Mouse (Mus musculus): ENCODE measurements around the gene H2-DMa. TPM values are rescaled to one million over a fixed set of nuclear protein-coding genes. Genes with fewer than 3 reads are reported as not detected.

Gene H2-DMa
- polyA plus RNA-seq, 1 experiment from 2014 or later, result 14.2 TPM

- no peak overlapping the region for H3K9ac ChIP-seq
- H3K27ac ChIP-seq, result no peak overlapping the region
- 64% methylated on average over 4 of the region's 4 CpGs for WGBS
- H3K9me3 ChIP-seq (replicated peaks), result no peaks in the 10 kb centered on the region
- H3K4me1 ChIP-seq, result no peaks in the 10 kb centered on the region
- no peak overlapping the region for H3K4me3 ChIP-seq
- no peak overlapping the region for H3K4me2 ChIP-seq (replicated peaks)
- no peaks in the 10 kb centered on the region for H3K36me3 ChIP-seq
- ATAC-seq (ENCODE audit: low FRiP score), result no peak
- peaks cover 4% of the 10 kb centered on the region; the same call in 1 of the 2 replicates for H3K27me3 ChIP-seq
Measured at GRCm38 (mm10) chr17:34177179-34177578, 57.8 kb downstream of the H2-DMa start.

- 71% methylated on average over 6 of the region's 6 CpGs for WGBS
- H3K9me3 ChIP-seq (replicated peaks), result no peaks in the 10 kb centered on the region
- ATAC-seq (ENCODE audit: low FRiP score), result no peak
- H3K4me1 ChIP-seq, result no peaks in the 10 kb centered on the region
- no peak overlapping the region for H3K27ac ChIP-seq
- peaks cover 14% of the 10 kb centered on the region for H3K27me3 ChIP-seq
- H3K4me2 ChIP-seq (replicated peaks), result no peak overlapping the region
- H3K36me3 ChIP-seq, result no peaks in the 10 kb centered on the region
- no peak overlapping the region for H3K4me3 ChIP-seq
- H3K9ac ChIP-seq, result no peak overlapping the region
Measured at GRCm38 (mm10) chr17:34179019-34179418, 59.7 kb downstream of the H2-DMa start.

DNA sequence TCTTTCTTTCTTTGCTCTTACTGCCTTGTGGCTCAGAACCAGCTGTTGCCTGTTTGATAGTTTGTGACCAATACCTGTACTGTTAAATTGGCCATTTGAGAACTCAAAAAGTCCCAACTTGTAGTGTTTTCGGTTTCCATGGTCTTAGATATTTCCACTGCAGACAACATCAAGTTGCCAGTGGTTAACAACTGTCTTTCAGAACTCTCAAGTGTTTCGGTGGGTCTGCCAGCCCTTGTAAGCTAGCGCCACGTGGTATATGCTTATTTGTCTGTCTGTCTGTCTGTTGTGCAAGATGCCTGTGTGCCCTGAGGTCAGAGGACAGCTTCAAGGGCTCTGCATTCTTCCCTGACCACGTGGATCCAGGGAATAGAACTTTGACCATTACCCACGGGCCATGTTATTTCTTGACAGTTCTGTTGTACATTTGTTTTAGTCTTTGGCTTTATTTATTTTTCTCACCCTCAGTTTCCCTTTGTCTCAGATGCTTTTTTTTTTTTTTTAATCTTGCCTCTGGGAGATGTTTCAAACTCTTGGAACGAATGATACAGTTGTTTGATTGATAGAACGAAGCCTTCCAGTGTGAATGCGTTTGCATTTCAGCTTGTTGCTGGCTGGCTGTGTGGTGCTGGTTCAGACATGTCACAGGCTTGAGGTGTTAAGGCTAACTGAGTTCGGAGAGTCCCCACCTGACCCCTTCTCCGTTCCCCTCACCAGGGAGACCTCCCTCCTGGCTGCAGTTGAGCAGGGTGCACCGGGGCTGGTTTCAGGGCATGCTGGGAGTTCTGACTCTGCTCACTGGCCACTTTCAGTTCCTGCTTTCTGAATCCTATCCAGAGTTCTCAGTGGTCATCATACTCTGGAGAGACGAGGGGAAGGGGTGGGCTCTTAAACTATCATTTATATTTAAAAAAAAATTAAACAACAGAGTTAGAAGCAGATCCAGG is 60.8 kb downstream of the H2-DMa start:
- WGBS, result 77% methylated on average over 13 of the region's 13 CpGs
- ATAC-seq (ENCODE audit: low FRiP score), result no peak
- H3K4me1 ChIP-seq, result no peaks in the 10 kb centered on the region
- H3K27ac ChIP-seq, result no peak overlapping the region
- peaks cover 20% of the 10 kb centered on the region for H3K27me3 ChIP-seq
- no peak overlapping the region for H3K4me3 ChIP-seq
- no peak overlapping the region for H3K4me2 ChIP-seq (replicated peaks)
- no peak overlapping the region for H3K9ac ChIP-seq
- no peaks in the 10 kb centered on the region for H3K9me3 ChIP-seq (replicated peaks)
- H3K36me3 ChIP-seq, result no peaks in the 10 kb centered on the region

- ATAC-seq (ENCODE audit: low FRiP score), result no peak
- H3K4me3 ChIP-seq, result no peak overlapping the region
- H3K4me2 ChIP-seq (replicated peaks), result no peak overlapping the region
- no peaks in the 10 kb centered on the region for H3K36me3 ChIP-seq
- peaks cover 17% of the 10 kb centered on the region for H3K4me1 ChIP-seq
- WGBS, result 84% methylated on average over 15 of the region's 15 CpGs
- H3K9ac ChIP-seq, result no peak overlapping the region
- H3K27ac ChIP-seq, result no peak overlapping the region
- no peaks in the 10 kb centered on the region for H3K9me3 ChIP-seq (replicated peaks)
- H3K27me3 ChIP-seq, result peaks cover 52% of the 10 kb centered on the region
Measured at GRCm38 (mm10) chr17:34183564-34184219, 64.4 kb downstream of the H2-DMa start.

GRCm38 (mm10) chr17:34185526-34185925 is 66.2 kb downstream of the H2-DMa start:
- Histone ChIP-seq H3K4me3 (no peak overlapping the region), H3K9me3 (replicated peaks) (no peaks in the 10 kb centered on the region), H3K27me3 (peaks cover 71% of the 10 kb centered on the region), H3K4me1 (peaks cover 17% of the 10 kb centered on the region), H3K4me2 (replicated peaks) (no peak overlapping the region), H3K36me3 (no peaks in the 10 kb centered on the region), H3K27ac (no peak overlapping the region), H3K9ac (no peak overlapping the region)
- ATAC-seq (ENCODE audit: low FRiP score), result no peak
- 85% methylated on average over 9 of the region's 9 CpGs for WGBS

DNA sequence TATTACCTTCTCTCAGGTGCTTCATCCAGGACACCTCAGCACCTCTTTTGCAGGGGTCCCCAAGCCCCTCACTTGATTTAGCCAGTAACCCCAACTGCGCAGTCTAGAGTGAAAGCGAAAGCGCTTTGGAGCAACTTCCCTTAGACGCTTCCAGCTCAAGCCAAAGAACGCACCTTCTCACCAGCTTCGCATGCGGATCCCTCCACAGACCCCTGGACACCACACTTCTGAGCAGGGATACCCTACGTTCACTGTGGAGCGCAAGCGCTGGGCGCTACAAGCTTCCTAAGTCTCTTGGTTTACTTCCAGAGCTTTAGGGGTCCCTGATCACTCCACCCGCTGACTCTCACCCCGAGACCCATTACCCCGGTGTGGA is 67.5 kb downstream of the H2-DMa start:
- Histone ChIP-seq H3K27ac (no peak overlapping the region), H3K27me3 (peaks cover 84% of the 10 kb centered on the region)
- 2% methylated on average over 14 of the region's 14 CpGs for WGBS

GRCm38 (mm10) chr17:34187261-34187916 is 68.0 kb downstream of the H2-DMa start, which contains the start of the genes Tap1 and Psmb9:
Gene Tap1, plus strand, starts transcription at chr17:34187553.
Gene Psmb9, minus strand, starts transcription at chr17:34187764.
- ATAC-seq (ENCODE audit: low FRiP score), result peak; percentile 90
- Histone ChIP-seq H3K4me2 (replicated peaks) (peak within 1 kb of the TSS; percentile 84), H3K36me3 (no peaks in the 10 kb centered on the region), H3K27ac (no peak within 1 kb of the TSS), H3K4me3 (peak within 1 kb of the TSS; percentile 39), H3K9ac (peak within 1 kb of the TSS; percentile 47), H3K27me3 (peaks cover 89% of the 10 kb centered on the region), H3K4me1 (peaks cover 17% of the 10 kb centered on the region), H3K9me3 (replicated peaks) (no peaks in the 10 kb centered on the region)
- under 1% methylated on average over 46 of the region's 46 CpGs for WGBS

More for the DNA sequence above, 67.5 kb downstream of the H2-DMa start:
- peak overlapping the region; percentile 84 for H3K4me2 ChIP-seq (replicated peaks)
- peak overlapping the region; percentile 47 for H3K9ac ChIP-seq
- H3K4me3 ChIP-seq, result peak overlapping the region; percentile 39
- ATAC-seq (ENCODE audit: low FRiP score), result 0 out of 2 replicates have a peak, but pooled peaks have one; percentile 29
- H3K9me3 ChIP-seq (replicated peaks), result no peaks in the 10 kb centered on the region
- no peaks in the 10 kb centered on the region for H3K36me3 ChIP-seq
- H3K4me1 ChIP-seq, result peaks cover 17% of the 10 kb centered on the region

DNA sequence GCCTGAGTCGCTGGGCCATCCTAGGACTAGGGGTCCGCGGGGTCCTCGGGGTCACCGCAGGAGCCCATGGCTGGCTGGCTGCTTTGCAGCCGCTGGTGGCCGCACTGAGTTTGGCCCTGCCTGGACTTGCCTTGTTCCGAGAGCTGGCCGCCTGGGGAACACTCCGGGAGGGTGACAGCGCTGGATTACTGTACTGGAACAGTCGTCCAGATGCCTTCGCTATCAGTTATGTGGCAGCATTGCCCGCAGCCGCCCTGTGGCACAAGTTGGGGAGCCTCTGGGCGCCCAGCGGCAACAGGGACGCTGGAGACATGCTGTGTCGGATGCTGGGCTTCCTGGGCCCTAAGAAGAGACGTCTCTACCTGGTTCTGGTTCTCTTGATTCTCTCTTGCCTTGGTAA is 68.7 kb downstream of the H2-DMa start:
- H3K27me3 ChIP-seq, result peaks cover 96% of the 10 kb centered on the region
- no peak for ATAC-seq (ENCODE audit: low FRiP score)
- 3% methylated on average over 20 of the region's 20 CpGs for WGBS

More for the DNA sequence above, 68.7 kb downstream of the H2-DMa start:
- H3K4me3 ChIP-seq, result peak overlapping the region; percentile 39
- peak overlapping the region; percentile 84 for H3K4me2 ChIP-seq (replicated peaks)
- H3K9ac ChIP-seq, result peak overlapping the region; percentile 45
- no peak overlapping the region for H3K27ac ChIP-seq
- H3K4me1 ChIP-seq, result peaks cover 17% of the 10 kb centered on the region
- no peaks in the 10 kb centered on the region for H3K36me3 ChIP-seq
- no peaks in the 10 kb centered on the region for H3K9me3 ChIP-seq (replicated peaks)

Other genes starting within 250 kb of the H2-DMa start
- not detected in 2 replicates for gene Gm7029, start 245.7 kb upstream of the H2-DMa start, polyA plus RNA-seq (2016; fragmentation: Nextera tagmentation; extraction: Ambion mirVana)
- gene Kifc1, start 228.9 kb upstream of the H2-DMa start, polyA plus RNA-seq (2016; fragmentation: Nextera tagmentation; extraction: Ambion mirVana), result 3.2 and 4.1 TPM in 2 replicates
- gene Platr17, start 214.4 kb upstream of the H2-DMa start, polyA plus RNA-seq (2016; fragmentation: Nextera tagmentation; extraction: Ambion mirVana), result 0.30 TPM in 1 of 2 replicates, not detected in the other
- gene Daxx, start 210.1 kb upstream of the H2-DMa start, polyA plus RNA-seq (2016; fragmentation: Nextera tagmentation; extraction: Ambion mirVana), result 55.5 and 61.2 TPM in 2 replicates
- gene Tapbp, start 203.6 kb upstream of the H2-DMa start, polyA plus RNA-seq (2016; fragmentation: Nextera tagmentation; extraction: Ambion mirVana), result 23.9 and 27.6 TPM in 2 replicates
- 21.7 and 25.5 TPM in 2 replicates for gene Zbtb22, start 203.6 kb upstream of the H2-DMa start, polyA plus RNA-seq (2016; fragmentation: Nextera tagmentation; extraction: Ambion mirVana)
- 63.1 and 64.1 TPM in 2 replicates for gene Rgl2, start 190.0 kb upstream of the H2-DMa start, polyA plus RNA-seq (2016; fragmentation: Nextera tagmentation; extraction: Ambion mirVana)
- 173 and 180 TPM in 2 replicates for gene Pfdn6, start 179.2 kb upstream of the H2-DMa start, polyA plus RNA-seq (2016; fragmentation: Nextera tagmentation; extraction: Ambion mirVana)
- 37.1 and 38.8 TPM in 2 replicates for gene Wdr46, start 178.9 kb upstream of the H2-DMa start, polyA plus RNA-seq (2016; fragmentation: Nextera tagmentation; extraction: Ambion mirVana)
- 9.9 TPM in 2 replicates for gene B3galt4, start 168.1 kb upstream of the H2-DMa start, polyA plus RNA-seq (2016; fragmentation: Nextera tagmentation; extraction: Ambion mirVana)
- gene Vps52, start 163.7 kb upstream of the H2-DMa start, polyA plus RNA-seq (2016; fragmentation: Nextera tagmentation; extraction: Ambion mirVana), result 65.0 and 65.9 TPM in 2 replicates
- 834 and 931 TPM in 2 replicates for gene Rps18, start 163.5 kb upstream of the H2-DMa start, polyA plus RNA-seq (2016; fragmentation: Nextera tagmentation; extraction: Ambion mirVana)
- 13.8 and 16.6 TPM in 2 replicates for gene H2-K1, start 119.2 kb upstream of the H2-DMa start, polyA plus RNA-seq (2016; fragmentation: Nextera tagmentation; extraction: Ambion mirVana)
- 28.2 and 29.7 TPM in 2 replicates for gene Ring1, start 94.9 kb upstream of the H2-DMa start, polyA plus RNA-seq (2016; fragmentation: Nextera tagmentation; extraction: Ambion mirVana)
- 57.5 and 67.6 TPM in 2 replicates for gene H2-Ke6, start 91.5 kb upstream of the H2-DMa start, polyA plus RNA-seq (2016; fragmentation: Nextera tagmentation; extraction: Ambion mirVana)
- 179 and 187 TPM in 2 replicates for gene Slc39a7, start 87.9 kb upstream of the H2-DMa start, polyA plus RNA-seq (2016; fragmentation: Nextera tagmentation; extraction: Ambion mirVana)
- 64.9 and 68.3 TPM in 2 replicates for gene Rxrb, start 87.7 kb upstream of the H2-DMa start, polyA plus RNA-seq (2016; fragmentation: Nextera tagmentation; extraction: Ambion mirVana)
- 7.8 and 18.0 TPM in 2 replicates for gene Col11a2, start 80.1 kb upstream of the H2-DMa start, polyA plus RNA-seq (2016; fragmentation: Nextera tagmentation; extraction: Ambion mirVana)
- 0.29 and 0.39 TPM in 2 replicates for gene H2-Oa, start 27.2 kb upstream of the H2-DMa start, polyA plus RNA-seq (2016; fragmentation: Nextera tagmentation; extraction: Ambion mirVana)
- 137 and 151 TPM in 2 replicates for gene Brd2, start 3.1 kb downstream of the H2-DMa start, polyA plus RNA-seq (2016; fragmentation: Nextera tagmentation; extraction: Ambion mirVana)
- 0.21 TPM in 1 of 2 replicates, not detected in the other for gene H2-DMb2, start 23.8 kb downstream of the H2-DMa start, polyA plus RNA-seq (2016; fragmentation: Nextera tagmentation; extraction: Ambion mirVana)
- gene H2-DMb1, start 33.5 kb downstream of the H2-DMa start, polyA plus RNA-seq (2016; fragmentation: Nextera tagmentation; extraction: Ambion mirVana), result 1.4 and 2.1 TPM in 2 replicates
- 1.8 and 2.2 TPM in 2 replicates for gene Tap1, start 68.0 kb downstream of the H2-DMa start, polyA plus RNA-seq (2016; fragmentation: Nextera tagmentation; extraction: Ambion mirVana)
- gene Psmb9, start 68.2 kb downstream of the H2-DMa start, polyA plus RNA-seq (2016; fragmentation: Nextera tagmentation; extraction: Ambion mirVana), result 1.0 TPM in 2 replicates
- 1.8 and 2.9 TPM in 2 replicates for gene Psmb8, start 78.2 kb downstream of the H2-DMa start, polyA plus RNA-seq (2016; fragmentation: Nextera tagmentation; extraction: Ambion mirVana)
- gene Tap2, start 84.0 kb downstream of the H2-DMa start, polyA plus RNA-seq (2016; fragmentation: Nextera tagmentation; extraction: Ambion mirVana), result 1.3 and 1.4 TPM in 2 replicates
- gene H2-Ob, start 119.4 kb downstream of the H2-DMa start, polyA plus RNA-seq (2016; fragmentation: Nextera tagmentation; extraction: Ambion mirVana), result not detected in 2 replicates
- 1.5 and 1.7 TPM in 2 replicates for gene H2-Ab1, start 138.1 kb downstream of the H2-DMa start, polyA plus RNA-seq (2016; fragmentation: Nextera tagmentation; extraction: Ambion mirVana)
- 0.19 TPM in 1 of 2 replicates, not detected in the other for gene H2-Aa, start 168.3 kb downstream of the H2-DMa start, polyA plus RNA-seq (2016; fragmentation: Nextera tagmentation; extraction: Ambion mirVana)
- 1.5 and 1.7 TPM in 2 replicates for gene H2-Eb1, start 186.3 kb downstream of the H2-DMa start, polyA plus RNA-seq (2016; fragmentation: Nextera tagmentation; extraction: Ambion mirVana)
- 0.06 TPM in 1 of 2 replicates, not detected in the other for gene H2-Eb2, start 206.1 kb downstream of the H2-DMa start, polyA plus RNA-seq (2016; fragmentation: Nextera tagmentation; extraction: Ambion mirVana)
- gene Btnl2, start 235.3 kb downstream of the H2-DMa start, polyA plus RNA-seq (2016; fragmentation: Nextera tagmentation; extraction: Ambion mirVana), result not detected in 2 replicates